Mouse (Mus musculus) liver, embryonic 12.5 days (tissue): ENCODE results near the gene Myh9. TPM values are rescaled to one million over a fixed set of nuclear protein-coding genes. Genes with fewer than 3 reads are reported as not detected.

ENCODE experiments used
- ATAC-seq: fragments of 200-750 bp; cut with Nextera tagmentation; 2 replicates; pipeline ENCODE4 v1.8.0; 2017; ENCODE audit warnings: moderate number of reproducible peaks, mild to moderate bottlenecking, moderate library complexity
- H3K27ac ChIP-seq: fragments of 300-500 bp; sonication (generic); 2 replicates; pipeline ENCODE4 v1.5.1; 2016; ENCODE audit warnings: mild to moderate bottlenecking
- H3K27me3 ChIP-seq: fragments of 300-500 bp; sonication (generic); replicated peaks from 2 replicates; pipeline ENCODE4 v1.6.1; 2016; ENCODE audit warnings: mild to moderate bottlenecking, moderate library complexity
- H3K36me3 ChIP-seq: fragments of 300-500 bp; sonication (generic); 2 replicates; pipeline ENCODE4 v1.6.1; 2016; ENCODE audit warnings: mild to moderate bottlenecking, moderate library complexity
- H3K4me1 ChIP-seq: fragments of 300-500 bp; sonication (generic); 2 replicates; pipeline ENCODE4 v1.6.1; 2016
- H3K4me2 ChIP-seq: fragments of 300-500 bp; sonication (generic); 2 replicates; pipeline ENCODE4 v1.6.1; 2016; ENCODE audit warnings: mild to moderate bottlenecking, moderate library complexity
- H3K4me3 ChIP-seq: fragments of 300-500 bp; sonication (generic); 2 replicates; pipeline ENCODE4 v1.5.1; 2016; ENCODE audit warnings: mild to moderate bottlenecking, moderate library complexity
- H3K9ac ChIP-seq: fragments of 300-500 bp; sonication (generic); 2 replicates; pipeline ENCODE4 v1.6.1; 2016; ENCODE audit warnings: mild to moderate bottlenecking, moderate library complexity
- H3K9me3 ChIP-seq: fragments of 300-500 bp; sonication (generic); replicated peaks from 2 replicates; pipeline ENCODE4 v1.6.1; 2016; ENCODE audit warnings: mild to moderate bottlenecking, moderate library complexity
- WGBS: fragments of 180-500 bp; shearing (Covaris S2); methylation state at CpG from one replicate; pipeline ENCODE4 v1.1.7; 2016; ENCODE audit not compliant: insufficient replicate concordance; 5-methylcytosine and 5-hydroxymethylcytosine counted together
- polyA plus RNA-seq: library from polyadenylated mRNA; unstranded; fragments of >200 nt; fragmentation: Nextera tagmentation; extraction: Ambion mirVana; gene quantifications from 2 replicates; pipeline ENCODE4 v1.2.1, GENCODE M21; 2016

Myh9 gene
- 32.5 and 34.2 TPM in 2 replicates for polyA plus RNA-seq

DNA sequence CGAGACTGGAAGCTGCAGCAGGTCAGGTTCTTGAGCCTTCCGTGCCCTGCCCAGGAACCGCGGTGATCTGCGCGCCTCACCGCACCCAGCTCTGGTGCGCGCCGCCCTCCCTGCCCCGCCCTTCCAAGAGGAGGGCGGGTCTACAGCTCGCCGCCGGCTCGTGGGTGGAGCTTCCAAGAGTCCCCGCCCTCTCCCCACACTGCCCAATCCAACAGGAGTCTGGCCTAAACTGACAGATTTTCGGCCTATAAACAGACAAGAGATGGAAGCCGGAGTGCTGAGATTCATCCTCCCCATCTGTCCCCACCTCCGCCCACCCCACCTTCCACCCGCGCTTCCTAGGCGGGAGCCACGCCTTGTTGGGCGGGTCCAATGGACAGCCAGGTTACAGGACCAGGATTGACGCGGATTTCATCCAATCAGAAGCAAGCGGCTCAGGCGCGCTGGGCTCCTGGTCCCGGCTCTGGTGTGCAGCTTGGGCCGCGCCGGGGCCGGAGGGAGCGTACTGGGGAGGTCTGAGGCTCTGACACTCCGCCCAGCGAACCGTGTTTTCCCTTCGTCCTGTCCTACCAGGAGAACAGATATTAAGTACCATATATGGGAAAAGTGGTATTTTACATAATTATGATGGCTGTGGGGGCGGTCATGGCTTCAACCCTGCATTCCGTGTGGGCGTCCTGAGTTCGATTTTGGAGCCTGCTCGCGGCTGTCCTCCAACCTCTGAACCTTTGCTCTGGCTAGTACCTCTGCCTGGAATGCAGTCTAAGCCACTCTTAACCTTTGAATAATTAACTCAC, at the start of gene Myh9:
Gene Myh9 (minus strand): TSS at position 129 of the 797 bp plus-strand sequence.
- ATAC-seq = peak; percentile 92
- no peaks in the 10 kb centered on the region for H3K27me3 ChIP-seq
- WGBS = under 1% methylated on average over 46 of the region's 46 CpGs
- no peaks in the 10 kb centered on the region for H3K9me3 ChIP-seq
- no peaks in the 10 kb centered on the region for H3K36me3 ChIP-seq
- peak within 1 kb of the TSS; percentile 93 for H3K27ac ChIP-seq
- H3K4me2 ChIP-seq = peak within 1 kb of the TSS; percentile 98
- H3K4me3 ChIP-seq = peak within 1 kb of the TSS; percentile 89
- H3K4me1 ChIP-seq = peaks cover 63% of the 10 kb centered on the region
- H3K9ac ChIP-seq = peak within 1 kb of the TSS; percentile 89

DNA sequence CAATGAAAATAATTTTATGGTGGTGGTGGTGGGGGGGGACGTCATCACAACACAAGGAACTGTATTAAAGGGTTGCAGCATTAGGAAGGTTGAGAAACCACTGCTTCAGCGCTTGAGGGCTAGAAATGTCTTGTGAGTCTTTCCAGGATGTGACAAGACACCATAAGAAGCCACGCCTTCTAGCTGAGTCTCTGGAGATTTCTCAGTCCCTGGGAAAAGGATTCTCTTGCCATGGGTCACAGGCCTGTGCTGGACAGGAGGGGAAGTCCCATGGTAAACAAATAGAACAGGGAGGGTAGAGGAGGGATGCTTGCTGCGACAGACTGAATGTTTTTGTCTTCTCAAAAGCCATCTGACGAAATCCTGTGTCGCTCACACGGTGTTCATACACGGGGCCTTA, 49.8 kb upstream of the Myh9 start:
- Histone ChIP-seq H3K27me3 (0 out of 2 replicates have a peak, but pooled peaks cover 6% of the 10 kb centered on the region), H3K27ac (no peak overlapping the region), H3K4me2 (no peak overlapping the region), H3K4me3 (no peak overlapping the region), H3K9ac (no peak overlapping the region), H3K4me1 (peaks cover 11% of the 10 kb centered on the region), H3K9me3 (no peaks in the 10 kb centered on the region), H3K36me3 (no peaks in the 10 kb centered on the region)
- 64% methylated on average over 8 of the region's 8 CpGs for WGBS
- no peak for ATAC-seq

DNA sequence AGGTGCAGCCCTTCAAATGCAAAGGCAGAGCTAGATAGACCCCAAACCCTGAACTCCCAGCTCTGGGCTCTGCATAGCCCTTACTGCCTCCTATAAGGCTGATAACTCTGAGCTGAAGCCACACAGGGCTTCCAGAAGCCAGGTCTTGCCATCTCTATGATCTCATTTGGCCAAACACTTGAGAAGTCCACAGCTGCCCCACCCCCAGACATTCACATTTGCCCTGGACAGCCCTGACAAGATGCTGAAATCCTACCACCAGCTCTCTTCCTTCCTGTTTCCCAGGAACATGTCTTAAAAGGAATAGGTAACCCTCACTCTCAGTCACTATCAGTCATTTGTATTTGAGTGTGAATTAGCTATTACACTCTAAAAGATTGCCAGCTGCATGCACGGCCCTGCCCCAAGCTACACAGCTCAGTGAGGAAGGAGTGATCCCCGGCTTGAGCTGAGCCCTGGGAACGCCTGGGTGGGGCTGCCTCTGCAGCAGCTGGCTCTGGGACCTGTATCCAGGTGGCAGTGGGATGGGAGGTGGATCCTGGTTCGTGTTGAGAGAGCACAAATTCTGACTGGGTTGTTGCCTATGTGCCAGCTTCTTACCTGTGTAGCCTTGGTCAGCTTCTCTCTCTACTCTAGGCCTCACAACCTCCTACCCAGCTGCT, 47.9 kb upstream of the Myh9 start:
- no peaks in the 10 kb centered on the region for H3K36me3 ChIP-seq
- H3K4me2 ChIP-seq = no peak overlapping the region
- no peak overlapping the region for H3K27ac ChIP-seq
- 0 out of 2 replicates have a peak, but pooled peaks cover 6% of the 10 kb centered on the region for H3K27me3 ChIP-seq
- no peak overlapping the region for H3K9ac ChIP-seq
- ATAC-seq = no peak
- no peaks in the 10 kb centered on the region for H3K9me3 ChIP-seq
- H3K4me1 ChIP-seq = peaks cover 27% of the 10 kb centered on the region
- H3K4me3 ChIP-seq = no peak overlapping the region
- WGBS = 48% methylated on average over 4 of the region's 4 CpGs

DNA sequence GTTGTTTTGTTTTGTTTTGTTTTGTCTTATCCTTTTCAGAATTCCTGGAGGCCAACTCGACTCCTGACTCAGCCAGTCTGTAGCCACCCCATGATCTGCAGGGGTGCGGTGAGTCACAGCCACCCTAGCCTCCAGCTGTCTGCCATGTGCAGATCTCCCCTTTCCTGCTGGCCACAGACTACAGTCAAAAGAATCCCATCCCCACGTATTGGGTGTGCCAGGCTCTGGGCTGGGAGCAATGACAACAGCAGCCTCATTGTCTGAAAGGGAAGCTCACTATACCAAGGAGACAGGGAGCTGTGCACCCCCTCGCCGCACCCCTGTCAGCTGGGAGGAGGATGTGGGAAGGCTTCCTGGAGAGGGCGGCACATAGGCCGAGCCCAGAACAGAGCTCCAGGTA, 46.3 kb upstream of the Myh9 start:
- WGBS = 47% methylated on average over 7 of the region's 7 CpGs
- no peak overlapping the region for H3K9ac ChIP-seq
- no peak overlapping the region for H3K4me2 ChIP-seq
- H3K36me3 ChIP-seq = no peaks in the 10 kb centered on the region
- no peaks in the 10 kb centered on the region for H3K9me3 ChIP-seq
- H3K4me1 ChIP-seq = peaks cover 37% of the 10 kb centered on the region
- no peak overlapping the region for H3K27ac ChIP-seq
- H3K4me3 ChIP-seq = no peak overlapping the region
- H3K27me3 ChIP-seq = peaks cover 6% of the 10 kb centered on the region; the same call in 1 of the 2 replicates
- no peak for ATAC-seq

DNA sequence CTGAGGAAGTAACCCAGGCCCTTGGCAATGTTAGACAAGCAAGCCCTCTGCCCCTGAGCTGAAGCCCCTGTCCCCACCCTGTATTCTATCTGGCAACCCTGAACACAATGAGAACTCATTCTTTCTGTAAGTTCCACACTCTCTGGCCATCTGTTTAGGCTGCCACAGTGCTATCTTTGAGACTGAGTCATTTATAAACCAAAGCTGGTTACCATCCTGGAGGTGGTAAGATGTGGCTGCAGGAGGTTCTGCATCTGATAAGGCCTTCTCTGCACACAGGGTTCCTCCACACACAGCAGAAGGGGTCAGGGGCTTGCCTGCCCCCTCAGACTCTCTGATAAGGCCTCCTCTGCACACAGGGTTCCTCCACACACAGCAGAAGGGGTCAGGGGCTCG, 45.1 kb upstream of the Myh9 start:
- Histone ChIP-seq H3K4me3 (no peak overlapping the region), H3K36me3 (no peaks in the 10 kb centered on the region), H3K27ac (no peak overlapping the region; the same call in 1 of the 2 replicates), H3K9ac (no peak overlapping the region), H3K9me3 (no peaks in the 10 kb centered on the region), H3K27me3 (peaks cover 6% of the 10 kb centered on the region; the same call in 1 of the 2 replicates), H3K4me2 (no peak overlapping the region), H3K4me1 (peaks cover 49% of the 10 kb centered on the region)
- no peak for ATAC-seq
- WGBS = 30% methylated on average over 1 of the region's 1 CpGs

DNA sequence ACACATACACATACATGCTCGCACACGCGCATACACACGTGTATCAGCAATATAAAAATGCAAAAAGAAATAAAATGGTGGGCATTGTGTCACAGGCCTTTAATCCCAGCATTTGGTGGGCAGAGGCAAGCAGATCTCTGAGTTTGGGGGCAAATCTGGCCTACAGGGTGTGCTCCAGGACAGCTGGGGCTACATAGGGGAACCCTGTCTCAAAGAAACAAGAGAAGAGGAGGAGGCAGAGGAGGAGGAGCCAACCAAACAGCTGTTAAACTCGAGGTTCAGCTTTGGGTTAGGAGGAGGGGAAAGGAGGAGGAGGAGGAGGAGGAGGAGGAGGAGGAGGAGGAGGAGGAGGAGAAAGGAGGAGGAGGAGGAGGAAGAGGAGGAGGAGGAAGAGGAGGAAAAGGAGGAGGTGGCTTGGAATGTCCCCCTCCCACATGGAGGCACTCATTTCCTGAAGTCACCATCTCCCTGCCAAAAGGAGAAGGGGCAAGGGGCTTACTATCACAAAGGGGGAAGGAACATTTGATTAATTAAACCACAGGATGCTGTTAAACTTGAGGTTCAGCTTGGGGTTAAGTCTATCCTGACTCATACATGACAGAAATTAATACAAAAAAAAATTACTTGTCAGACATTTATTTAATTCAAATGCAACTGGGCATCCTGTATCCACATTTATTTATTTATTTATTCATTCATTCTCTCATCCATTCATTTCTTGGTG, 44.6 kb upstream of the Myh9 start:
- 74% methylated on average over 5 of the region's 5 CpGs for WGBS
- no peak overlapping the region for H3K9ac ChIP-seq
- peaks cover 55% of the 10 kb centered on the region for H3K4me1 ChIP-seq
- no peak overlapping the region for H3K4me3 ChIP-seq
- no peak for ATAC-seq
- no peaks in the 10 kb centered on the region for H3K36me3 ChIP-seq
- H3K9me3 ChIP-seq = no peaks in the 10 kb centered on the region
- peaks cover 6% of the 10 kb centered on the region; the same call in 1 of the 2 replicates for H3K27me3 ChIP-seq
- H3K27ac ChIP-seq = peak overlapping the region; percentile 36; the same call in 1 of the 2 replicates
- no peak overlapping the region for H3K4me2 ChIP-seq

DNA sequence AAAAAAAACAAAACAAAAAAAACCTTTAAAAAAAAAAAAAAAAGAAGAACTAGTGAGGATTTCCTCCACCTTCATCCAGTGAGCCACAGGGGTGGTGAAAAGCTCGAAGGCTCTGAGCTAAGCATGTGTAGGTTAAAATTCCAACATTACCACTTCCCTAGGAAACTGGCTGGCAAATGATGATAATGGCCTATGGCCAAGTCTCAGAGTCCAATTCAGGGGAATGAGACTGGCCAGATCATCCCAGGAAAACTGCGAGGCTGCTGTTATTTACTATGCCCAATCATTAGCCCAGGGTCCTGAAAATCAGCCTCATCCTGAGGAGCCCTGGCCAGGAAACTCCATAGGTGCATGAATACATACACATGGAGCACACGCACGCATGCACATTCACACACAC, 44.0 kb upstream of the Myh9 start:
- peaks cover 61% of the 10 kb centered on the region for H3K4me1 ChIP-seq
- H3K4me2 ChIP-seq = no peak overlapping the region
- H3K4me3 ChIP-seq = no peak overlapping the region
- ATAC-seq = no peak
- H3K27me3 ChIP-seq = peaks cover 6% of the 10 kb centered on the region; the same call in 1 of the 2 replicates
- no peaks in the 10 kb centered on the region for H3K36me3 ChIP-seq
- H3K9me3 ChIP-seq = no peaks in the 10 kb centered on the region
- 74% methylated on average over 4 of the region's 4 CpGs for WGBS
- peak overlapping the region; percentile 36; the same call in 1 of the 2 replicates for H3K27ac ChIP-seq
- no peak overlapping the region for H3K9ac ChIP-seq

DNA sequence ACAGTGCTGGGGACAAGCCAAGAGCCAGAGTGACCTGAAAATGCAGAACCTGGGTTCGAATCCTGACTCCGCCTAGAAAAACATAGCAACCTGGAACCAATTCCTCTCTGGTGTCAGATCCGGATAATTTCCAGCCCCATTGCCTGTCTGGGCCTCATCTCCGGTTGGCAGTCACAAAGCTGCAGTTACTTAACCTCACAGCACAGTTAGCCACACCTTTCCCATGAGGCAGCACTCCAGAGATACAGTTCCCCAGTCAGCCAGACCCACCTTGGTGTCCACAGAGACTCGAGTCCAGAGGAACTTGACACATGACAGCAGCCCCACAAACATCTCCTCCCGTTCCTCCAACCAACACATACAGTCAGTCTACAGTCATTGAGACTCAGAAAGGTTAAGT, 43.2 kb upstream of the Myh9 start:
- Histone ChIP-seq H3K9ac (no peak overlapping the region), H3K27me3 (peaks cover 6% of the 10 kb centered on the region; the same call in 1 of the 2 replicates), H3K36me3 (no peaks in the 10 kb centered on the region), H3K4me3 (no peak overlapping the region), H3K4me1 (peaks cover 65% of the 10 kb centered on the region), H3K4me2 (no peak overlapping the region), H3K27ac (no peak overlapping the region), H3K9me3 (no peaks in the 10 kb centered on the region)
- 60% methylated on average over 6 of the region's 6 CpGs for WGBS
- no peak for ATAC-seq

DNA sequence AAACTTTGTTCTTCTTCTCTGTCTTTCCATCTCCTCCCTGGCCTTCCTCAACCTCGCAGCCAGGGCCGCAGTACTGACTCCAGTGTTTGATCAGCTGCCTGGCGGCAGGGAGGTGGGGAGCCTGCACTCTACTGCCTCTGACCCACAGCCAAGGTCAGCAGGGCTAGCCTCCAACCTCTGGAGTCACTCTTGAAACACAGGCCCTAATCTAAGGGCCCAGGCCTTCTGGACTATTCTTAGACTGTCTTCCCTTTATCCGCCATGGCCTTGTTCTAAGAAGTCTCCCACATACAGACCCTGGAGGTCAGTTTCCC, 41.7 kb upstream of the Myh9 start:
- H3K9me3 ChIP-seq = no peaks in the 10 kb centered on the region
- H3K4me2 ChIP-seq = peak overlapping the region; percentile 40; the same call in 1 of the 2 replicates
- peak overlapping the region; percentile 73 for H3K27ac ChIP-seq
- H3K4me3 ChIP-seq = no peak overlapping the region
- 60% methylated on average over 4 of the region's 4 CpGs for WGBS
- H3K27me3 ChIP-seq = no peaks in the 10 kb centered on the region; the same call in 1 of the 2 replicates
- H3K9ac ChIP-seq = no peak overlapping the region
- peaks cover 65% of the 10 kb centered on the region for H3K4me1 ChIP-seq
- no peaks in the 10 kb centered on the region for H3K36me3 ChIP-seq
- no peak for ATAC-seq

DNA sequence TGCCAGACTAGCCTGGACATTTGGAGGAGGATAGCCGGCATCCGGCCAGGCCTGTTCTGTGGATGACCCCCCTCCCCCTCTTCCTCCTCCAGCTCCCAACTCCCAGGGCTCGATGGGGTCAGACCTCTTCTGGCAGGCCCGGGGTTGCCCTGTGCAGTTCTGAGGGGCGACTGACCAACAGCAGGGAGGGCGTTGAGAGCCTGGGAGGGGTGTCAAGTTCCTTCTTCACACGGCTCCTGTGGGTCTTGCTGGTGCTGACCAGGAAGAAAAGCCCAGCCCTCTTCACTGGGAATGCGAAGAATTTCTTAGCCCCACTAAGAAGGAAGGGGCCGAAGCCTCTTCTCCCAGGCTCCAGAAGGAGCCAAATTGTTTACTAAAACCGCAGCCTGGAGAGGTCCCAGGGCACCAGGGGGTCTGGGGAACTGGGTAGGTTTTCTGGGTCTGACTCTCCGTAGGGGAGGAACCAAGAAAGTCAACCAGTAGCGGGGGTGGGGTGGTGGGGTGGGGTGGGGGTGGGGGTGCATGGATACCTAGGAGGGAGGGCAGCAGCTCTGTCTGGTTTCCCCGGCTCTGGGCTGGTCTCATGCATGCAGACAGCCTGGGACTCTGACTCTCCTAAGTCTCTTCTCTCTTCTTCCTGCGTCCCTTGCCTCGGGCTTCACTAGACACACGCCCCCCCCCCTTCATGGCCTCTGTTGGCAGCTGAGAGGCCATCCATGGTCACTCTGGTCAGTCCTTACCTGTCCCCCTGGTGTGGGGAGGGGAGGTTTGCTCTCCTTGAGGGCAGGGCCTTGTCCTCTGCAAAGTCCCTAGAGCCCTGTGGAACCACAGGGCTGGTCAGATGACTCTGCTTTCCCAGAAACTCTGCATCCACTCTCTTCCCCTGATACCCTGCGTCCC, 41.1 kb upstream of the Myh9 start:
- H3K36me3 ChIP-seq = no peaks in the 10 kb centered on the region
- no peaks in the 10 kb centered on the region for H3K9me3 ChIP-seq
- H3K27me3 ChIP-seq = no peaks in the 10 kb centered on the region; the same call in 1 of the 2 replicates
- H3K9ac ChIP-seq = no peak overlapping the region
- peaks cover 65% of the 10 kb centered on the region for H3K4me1 ChIP-seq
- H3K4me3 ChIP-seq = no peak overlapping the region
- H3K4me2 ChIP-seq = peak overlapping the region; percentile 40
- 29% methylated on average over 15 of the region's 17 CpGs for WGBS
- ATAC-seq = peak; percentile 9; the same call in 1 of the 2 replicates
- H3K27ac ChIP-seq = peak overlapping the region; percentile 73

DNA sequence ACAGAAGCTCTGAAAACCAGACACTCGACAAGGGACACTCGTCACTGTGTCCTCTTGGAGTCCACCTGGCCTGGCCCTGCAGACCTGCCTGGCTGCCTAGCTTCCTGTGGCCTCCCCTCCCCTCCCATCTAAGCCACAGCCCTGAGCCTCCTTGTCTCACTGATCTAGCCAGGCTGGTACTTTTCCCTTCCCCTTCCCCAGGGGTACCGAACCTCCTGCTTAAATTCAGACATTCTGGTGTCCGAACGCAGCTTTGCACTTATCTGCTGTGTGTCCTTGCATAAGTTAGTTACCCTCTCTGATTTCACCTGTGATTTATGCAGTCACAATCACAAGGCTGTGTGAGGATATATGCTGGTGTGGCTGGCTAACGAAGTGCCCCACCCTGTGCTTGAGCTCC, 40.3 kb upstream of the Myh9 start:
- no peak for ATAC-seq
- H3K27me3 ChIP-seq = no peaks in the 10 kb centered on the region; the same call in 1 of the 2 replicates
- H3K4me2 ChIP-seq = peak overlapping the region; percentile 40
- peaks cover 60% of the 10 kb centered on the region for H3K4me1 ChIP-seq
- H3K9ac ChIP-seq = peak overlapping the region; percentile 17; the same call in 1 of the 2 replicates
- no peaks in the 10 kb centered on the region for H3K36me3 ChIP-seq
- peak overlapping the region; percentile 73 for H3K27ac ChIP-seq
- WGBS = 15% methylated on average over 6 of the region's 6 CpGs
- no peak overlapping the region for H3K4me3 ChIP-seq
- H3K9me3 ChIP-seq = no peaks in the 10 kb centered on the region
